Mouse (Mus musculus) gastrocnemius, postnatal 36 days (tissue): ENCODE results near the gene Samd8. TPM values are rescaled to one million over a fixed set of nuclear protein-coding genes. Genes with fewer than 3 reads are reported as not detected.

Experiments used
- DNase-seq, 2 experiments: peaks; one replicate each; pipeline ENCODE4 v3.0.0; 2022
- intact Hi-C: fragments of 180-260 bp; cut with DNase I; formaldehyde crosslinking; loops from one replicate; pipeline ENCODE4 v1.15.1; 2025
- total RNA-seq, 2 experiments: library from RNA; stranded (reverse); gene quantifications; 2 replicates each; pipeline ENCODE4 v1.2.3; 2021

Gene Samd8
- total RNA-seq, 2 experiments from 2014 or later, result 39.3 to 42.4 TPM

DNA sequence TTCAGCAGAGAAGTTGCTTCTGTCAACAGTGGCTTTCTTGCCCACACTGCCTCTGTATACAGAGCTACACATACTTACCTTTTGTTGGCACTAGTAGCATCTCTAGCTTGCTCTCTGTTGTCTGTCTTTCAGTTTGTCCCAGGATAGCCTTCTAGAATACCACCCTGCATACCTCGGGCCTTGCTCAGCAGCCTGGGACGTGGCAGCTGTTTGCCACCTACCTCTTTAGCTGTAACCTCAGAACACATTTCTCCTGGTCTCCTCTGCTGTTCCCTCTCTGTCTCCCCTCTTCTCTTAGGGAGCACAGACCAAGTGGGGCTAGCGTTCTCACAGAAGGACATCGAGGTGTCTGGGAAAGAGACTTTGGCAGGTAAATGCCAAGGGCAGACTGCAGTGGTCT, 7.9 kb upstream of the Samd8 start:
- intact Hi-C loops, result loop anchor here (5.0 to 10.0 kb wide), 2 partner anchors 238 to 605 kb away; no protein-coding TSS in a partner anchor
- DNase-seq, result no peak

DNA sequence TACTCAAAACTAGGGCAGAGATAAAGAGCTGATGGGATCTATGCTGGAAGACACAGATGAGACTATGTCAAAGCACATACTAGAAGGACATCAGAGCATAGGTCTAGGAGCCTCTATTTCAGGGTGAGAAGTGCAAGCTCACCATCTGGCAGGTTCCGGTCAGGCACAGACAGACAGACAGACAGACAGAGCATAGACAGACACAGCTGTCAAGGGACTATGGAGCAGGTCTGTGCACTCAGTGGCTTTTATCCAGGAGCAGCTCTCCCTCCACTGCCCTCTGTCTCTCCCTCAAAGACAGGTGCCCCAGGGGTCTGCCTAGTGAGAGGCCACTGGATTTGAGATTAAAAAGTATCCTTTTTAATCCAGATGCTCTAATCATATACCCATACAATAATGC, 6.2 kb upstream of the Samd8 start:
- no peak for DNase-seq
- intact Hi-C loops, result loop anchor here (5.0 to 10.0 kb wide), 2 partner anchors 239 to 607 kb away; no protein-coding TSS in a partner anchor

- intact Hi-C loops, result loop anchor here (10.0 kb wide), 1 partner anchor 240 kb away; no protein-coding TSS in a partner anchor
- no peak for DNase-seq
These were observed 5.2 kb upstream of the Samd8 start for GRCm38 (mm10) chr14:21745149-21745548.

GRCm38 (mm10) chr14:21746251-21746650, 4.1 kb upstream of the Samd8 start:
- DNase-seq, result no peak
- intact Hi-C loops, result loop anchor here (10.0 kb wide), 1 partner anchor 241 kb away; no protein-coding TSS in a partner anchor

GRCm38 (mm10) chr14:21746846-21747245, 3.5 kb upstream of the Samd8 start:
- intact Hi-C loops, result loop anchor here (10.0 kb wide), 1 partner anchor 242 kb away; no protein-coding TSS in a partner anchor
- no peak for DNase-seq

DNA sequence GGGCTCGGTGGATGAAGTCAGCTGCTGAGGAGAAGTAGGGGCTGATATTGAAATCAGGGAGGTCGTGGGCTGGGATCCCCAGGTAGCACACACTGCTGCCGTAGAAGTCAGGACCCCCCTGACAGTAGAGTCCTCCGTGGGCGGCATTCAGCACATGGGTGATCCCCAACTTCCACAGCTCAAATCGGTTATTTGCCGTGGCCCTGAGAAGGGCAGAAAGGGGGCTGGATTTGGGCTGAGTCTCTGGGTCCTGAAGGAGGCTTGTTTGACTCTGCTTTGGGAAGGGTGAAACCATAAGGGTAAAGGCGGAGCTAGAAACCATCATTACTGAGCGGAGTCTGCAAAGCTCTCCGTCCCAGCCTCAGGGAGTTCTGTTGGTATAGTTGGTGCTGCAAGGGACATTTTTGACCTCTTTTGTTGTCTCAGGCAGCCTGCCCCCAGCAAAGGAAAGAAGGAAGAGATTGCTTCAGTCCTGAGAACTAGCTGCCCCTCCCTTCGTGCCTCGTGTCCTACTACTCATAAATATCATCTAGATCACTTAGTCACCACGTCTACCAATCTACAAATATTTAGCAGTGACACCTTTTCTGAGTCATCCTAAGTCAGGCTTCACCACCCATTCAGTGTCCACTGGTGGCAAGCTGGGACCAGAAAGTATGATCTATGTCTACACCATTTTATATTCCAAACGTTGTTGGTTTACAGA, 2.7 kb upstream of the Samd8 start:
- intact Hi-C loops, result loop anchor here (10.0 kb wide), 1 partner anchor 243 kb away; no protein-coding TSS in a partner anchor
- no peak for DNase-seq

- intact Hi-C loops, result loop anchor here (10.0 kb wide), 1 partner anchor 244 kb away; no protein-coding TSS in a partner anchor
- DNase-seq, result peak in 1 of 2 experiments; percentile 47
These were observed 2.0 kb upstream of the Samd8 start for GRCm38 (mm10) chr14:21748142-21748870.

DNA sequence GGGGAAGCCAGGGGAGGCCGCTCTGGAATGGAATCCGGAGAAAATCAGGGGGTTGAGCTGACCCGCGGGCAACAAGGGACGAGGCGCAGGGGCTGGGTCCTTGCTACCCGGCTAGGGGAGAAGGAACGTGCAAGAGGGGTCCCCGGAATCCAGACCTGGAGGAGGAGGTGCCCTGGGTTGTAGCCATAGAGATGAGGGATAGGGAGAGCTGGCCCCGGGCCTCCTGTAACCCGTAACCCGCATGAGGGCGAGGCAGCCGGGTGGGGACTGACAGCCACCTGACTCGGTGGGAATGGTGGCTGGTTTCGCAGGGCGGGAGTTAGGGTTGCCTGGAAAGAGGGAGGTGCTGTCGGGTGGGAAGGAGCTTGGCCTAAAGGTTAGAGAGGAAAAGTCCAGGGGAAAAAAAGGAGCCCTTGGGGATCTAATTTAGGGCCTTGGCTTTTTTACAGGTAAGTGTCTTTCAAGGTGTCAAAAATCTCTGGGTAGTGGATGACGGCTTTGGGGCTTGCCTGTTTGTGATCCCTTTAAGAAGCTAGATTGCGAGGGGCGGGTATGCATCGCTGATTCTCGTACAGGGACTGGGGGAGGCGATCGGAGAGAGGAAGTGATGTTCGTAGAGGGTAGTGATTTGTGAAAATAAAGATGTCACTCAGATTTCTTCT, 681 bp downstream of the Samd8 start, which contains the start of gene Dusp13:
Gene Dusp13 (minus strand): TSS at position 301 of the 662 bp plus-strand sequence.
- peak; percentile 59 to 61 for DNase-seq
- intact Hi-C loops, result no loop called here

GRCm38 (mm10) chr14:21752411-21752810, 2.1 kb downstream of the Samd8 start:
- no peak for DNase-seq
- intact Hi-C loops, result no loop called here

GRCm38 (mm10) chr14:21753367-21753766, 3.0 kb downstream of the Samd8 start:
- intact Hi-C loops, result no loop called here
- DNase-seq, result no peak

GRCm38 (mm10) chr14:21761560-21761959, 11.2 kb downstream of the Samd8 start:
- no peak for DNase-seq
- intact Hi-C loops, result no loop called here

GRCm38 (mm10) chr14:21763736-21764135, 13.4 kb downstream of the Samd8 start:
- intact Hi-C loops, result no loop called here
- no peak for DNase-seq

GRCm38 (mm10) chr14:21764646-21765045, 14.3 kb downstream of the Samd8 start:
- no peak for DNase-seq
- intact Hi-C loops, result no loop called here

GRCm38 (mm10) chr14:21765754-21766397, 15.5 kb downstream of the Samd8 start:
- no peak for DNase-seq
- intact Hi-C loops, result no loop called here

- intact Hi-C loops, result no loop called here
- no peak for DNase-seq
These were observed 16.1 kb downstream of the Samd8 start for GRCm38 (mm10) chr14:21766398-21766958.

GRCm38 (mm10) chr14:21772506-21773281, 22.4 kb downstream of the Samd8 start:
- DNase-seq, result no peak
- intact Hi-C loops, result no loop called here

DNA sequence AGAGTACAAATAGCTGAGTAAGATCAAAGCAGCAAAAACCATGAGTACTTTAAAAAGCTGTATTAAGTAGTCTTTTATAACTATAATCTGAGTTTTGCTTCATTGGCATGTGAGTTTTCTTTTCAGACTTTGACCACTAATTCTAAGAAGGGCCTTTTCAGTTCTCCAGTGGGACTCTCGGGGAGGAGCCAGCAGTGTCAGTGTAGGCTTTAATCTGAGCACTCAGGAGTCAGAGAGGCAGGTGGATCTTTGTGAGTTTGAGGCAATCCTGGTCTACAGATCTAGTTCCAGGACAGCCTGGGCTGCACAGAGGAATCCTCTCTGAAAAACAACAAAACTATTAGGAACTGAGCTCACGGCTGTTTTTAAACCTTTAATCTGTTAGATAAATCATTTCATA, 23.6 kb downstream of the Samd8 start:
- intact Hi-C loops, result no loop called here

DNA sequence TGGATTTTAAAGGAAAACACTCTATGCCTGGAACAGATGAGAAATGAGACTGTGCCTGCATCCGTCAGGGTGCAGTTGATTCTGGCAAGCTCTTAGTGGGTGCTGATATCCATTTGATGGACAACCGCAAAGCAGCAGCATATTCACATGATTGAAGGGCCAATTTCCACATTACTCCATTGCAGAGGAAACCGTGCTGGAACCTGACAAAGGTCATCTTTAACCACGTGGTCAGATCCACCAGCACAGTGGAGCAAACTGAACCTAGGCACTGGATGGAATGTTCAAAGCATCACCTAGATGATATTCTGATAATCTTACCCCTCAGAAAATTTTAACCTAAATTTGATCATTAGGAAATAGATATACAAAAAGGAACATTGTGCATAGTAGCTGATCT, 25.9 kb downstream of the Samd8 start:
- no peak for DNase-seq
- intact Hi-C loops, result no loop called here

More for the DNA sequence above, 23.6 kb downstream of the Samd8 start:
- no peak for DNase-seq

DNA sequence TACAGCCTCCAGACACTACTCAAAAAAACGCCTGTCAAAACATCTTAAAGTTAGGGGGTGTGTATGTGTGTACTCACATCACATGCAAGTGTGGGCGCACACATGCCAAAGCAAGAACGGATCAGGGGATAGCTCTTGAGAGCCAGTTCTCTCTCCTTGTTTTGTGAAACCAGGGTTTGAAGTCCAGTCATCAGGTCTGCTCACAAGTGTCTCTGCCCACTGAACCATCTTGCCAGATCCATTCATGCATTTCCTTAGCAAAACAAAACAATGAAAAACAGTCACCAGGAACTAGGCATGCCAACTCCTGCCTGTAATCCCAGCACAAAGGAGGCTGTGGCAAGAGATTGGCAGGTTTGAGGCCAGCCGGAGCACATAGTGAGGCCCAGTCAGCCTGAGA, 36.2 kb downstream of the Samd8 start:
- intact Hi-C loops, result no loop called here
- DNase-seq, result no peak
